Mouse (Mus musculus): ENCODE results near the gene Stk39. TPM values are rescaled to one million over a fixed set of nuclear protein-coding genes. Genes with fewer than 3 reads are reported as not detected.
A peak's percentile ranks its signal among the peaks of the same experiment; 100 is the strongest.

The Stk39 gene
- total RNA-seq, 2 experiments from 2014 or later, result 1.9 to 4.1 TPM

GRCm38 (mm10) chr2:68407179-68407950 lies 64.7 kb downstream of the Stk39 start:
- no peak for TF ChIP-seq CTCF (IDR thresholded peaks at IDR 0.05)
- Histone ChIP-seq H3K27ac (no peak overlapping the region), H3K4me3 (no peak overlapping the region)
- intact Hi-C loops (cut with DNase I), result no loop called here
- no peak for DNase-seq

- intact Hi-C loops (cut with DNase I), result no loop called here
- TF ChIP-seq CTCF (IDR thresholded peaks at IDR 0.05), result no peak
- Histone ChIP-seq H3K4me3 (no peak overlapping the region), H3K27ac (peak overlapping the region; percentile 31; the same call in 1 of the 2 replicates)
- DNase-seq, result no peak
Measured at GRCm38 (mm10) chr2:68406571-68407074, 65.4 kb downstream of the Stk39 start.

GRCm38 (mm10) chr2:68405163-68405715 lies 66.8 kb downstream of the Stk39 start:
- peak overlapping the region; percentile 47 for H3K4me3 ChIP-seq

GRCm38 (mm10) chr2:68404274-68405162 lies 67.5 kb downstream of the Stk39 start:
- Histone ChIP-seq H3K27ac (peak overlapping the region; percentile 49; the same call in 1 of the 2 replicates), H3K4me3 (peak overlapping the region; percentile 47)
- TF ChIP-seq CTCF (IDR thresholded peaks at IDR 0.05), result no peak
- intact Hi-C loops (cut with DNase I), result no loop called here
- DNase-seq, result no peak

More at GRCm38 (mm10) chr2:68405163-68405715, 66.8 kb downstream of the Stk39 start:
- H3K27ac ChIP-seq, result peak overlapping the region; percentile 49
- TF ChIP-seq CTCF (IDR thresholded peaks at IDR 0.05), result no peak
- intact Hi-C loops (cut with DNase I), result no loop called here
- no peak for DNase-seq

GRCm38 (mm10) chr2:68393611-68394549 lies 78.2 kb downstream of the Stk39 start:
- H3K27ac ChIP-seq, result no peak overlapping the region
- DNase-seq, result no peak
- intact Hi-C loops (cut with DNase I), result no loop called here

GRCm38 (mm10) chr2:68387824-68388582 lies 84.1 kb downstream of the Stk39 start:
- Histone ChIP-seq H3K27ac (no peak overlapping the region), H3K4me3 (no peak overlapping the region)
- TF ChIP-seq CTCF (IDR thresholded peaks at IDR 0.05), result no peak
- DNase-seq, result no peak
- intact Hi-C loops (cut with DNase I), result no loop called here

More at GRCm38 (mm10) chr2:68393611-68394549, 78.2 kb downstream of the Stk39 start:
- H3K4me3 ChIP-seq, result no peak overlapping the region
- no peak for TF ChIP-seq CTCF (IDR thresholded peaks at IDR 0.05)

GRCm38 (mm10) chr2:68386313-68386863 lies 85.7 kb downstream of the Stk39 start:
- H3K4me3 ChIP-seq, result no peak overlapping the region
- intact Hi-C loops (cut with DNase I), result no loop called here
- DNase-seq, result no peak
- TF ChIP-seq CTCF (IDR thresholded peaks at IDR 0.05), result no peak
- no peak overlapping the region for H3K27ac ChIP-seq

- H3K4me3 ChIP-seq, result no peak overlapping the region
- no peak overlapping the region for H3K27ac ChIP-seq
- TF ChIP-seq CTCF (IDR thresholded peaks at IDR 0.05), result no peak
- intact Hi-C loops (cut with DNase I), result no loop called here
- DNase-seq, result no peak
Measured at GRCm38 (mm10) chr2:68385654-68386312, 86.3 kb downstream of the Stk39 start.

- intact Hi-C loops (cut with DNase I), result no loop called here
Measured at GRCm38 (mm10) chr2:68383964-68384363, 88.1 kb downstream of the Stk39 start.

GRCm38 (mm10) chr2:68382394-68383059 lies 89.5 kb downstream of the Stk39 start:
- TF ChIP-seq CTCF (IDR thresholded peaks at IDR 0.05), result no peak
- Histone ChIP-seq H3K4me3 (no peak overlapping the region), H3K27ac (no peak overlapping the region)
- DNase-seq, result no peak
- intact Hi-C loops (cut with DNase I), result no loop called here

More at GRCm38 (mm10) chr2:68383964-68384363, 88.1 kb downstream of the Stk39 start:
- DNase-seq, result no peak
- TF ChIP-seq CTCF (IDR thresholded peaks at IDR 0.05), result no peak
- Histone ChIP-seq H3K27ac (no peak overlapping the region), H3K4me3 (no peak overlapping the region)
